Comparison of ENCODE assay signal across 8 mouse cellular contexts in the genomic region with DNA sequence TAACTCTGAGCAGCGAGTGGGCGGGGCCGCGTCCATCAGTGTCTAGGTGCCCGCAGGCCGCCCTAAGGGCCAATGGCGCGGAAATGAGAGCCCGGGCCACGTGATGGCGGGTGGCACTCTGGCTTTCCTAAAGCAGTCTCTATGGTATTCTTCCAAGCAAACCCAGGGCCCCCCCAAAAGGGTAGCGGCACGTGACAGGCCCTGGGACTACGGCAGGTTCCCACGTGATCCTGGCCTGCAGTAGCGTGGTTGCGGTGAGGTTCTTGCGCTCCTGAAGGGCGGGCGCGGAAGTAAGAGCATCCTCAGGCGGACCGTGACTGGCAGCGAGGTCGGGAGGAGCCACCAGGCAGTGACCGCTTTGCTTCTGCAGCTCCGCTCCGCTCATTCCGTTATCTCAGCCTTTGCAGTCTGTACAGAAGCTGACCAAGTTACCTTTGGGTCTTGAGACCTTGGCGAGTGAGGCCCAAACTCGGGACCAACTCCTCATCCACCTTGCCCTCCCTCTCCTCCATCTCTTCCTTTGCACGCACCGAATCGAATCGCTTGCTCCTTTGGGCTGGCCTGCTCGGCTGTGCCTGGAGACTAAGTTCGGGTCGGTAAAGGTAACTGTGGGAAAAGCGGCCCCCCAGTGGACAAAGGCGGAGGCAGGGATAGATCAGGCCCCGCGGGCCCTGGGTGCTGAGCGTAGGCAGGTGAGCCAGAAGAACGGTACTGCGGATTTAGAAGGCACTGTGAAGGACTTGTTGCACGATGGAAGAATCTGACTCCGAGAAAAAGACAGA. TPM values are rescaled to one million over a fixed set of nuclear protein-coding genes. Genes with fewer than 3 reads are reported as not detected.
A peak's percentile ranks its signal among the peaks of the same experiment; 100 is the strongest.
DNase-seq lines count a peak whose midpoint lies in the region; ATAC-seq and TF ChIP-seq lines count a peak whose summit lies in the region.

A gene (plus strand): TSS at position 248 of the 782 bp plus-strand sequence.

- H3K9ac ChIP-seq in intestine, postnatal 0 days (ENCODE audit: low read depth, low read length) = 0 out of 2 replicates have a peak within 1 kb of the TSS, but pooled peaks have one; percentile 17

- peak; percentile 86 for ATAC-seq in intestine, postnatal 0 days

- H3K9me3 ChIP-seq in intestine, postnatal 0 days (ENCODE audit: control insufficient read depth) = no peaks in the 10 kb centered on the region
- H3K9me3 ChIP-seq in midbrain, embryonic 10.5 days (replicated peaks) = no peaks in the 10 kb centered on the region

- peak; percentile 74 for DNase-seq in adrenal gland, postnatal 10 days
- DNase-seq in embryo, embryonic 9.5 days (ENCODE audit: extremely low spot score) = peak; percentile 75
- peak; percentile 18 to 32 for DNase-seq in gastrocnemius, postnatal 4 days (ENCODE audit: low spot score in 2 of 2)
- peak; percentile 79 to 82 for DNase-seq in left cerebral cortex, postnatal 36 days (ENCODE audit: low spot score in 2 of 2)
- peak; percentile 83 for DNase-seq in midbrain, embryonic 10.5 days (ENCODE audit: low spot score)
- DNase-seq in right cerebral cortex, postnatal 36 days (ENCODE audit: low spot score in 2 of 2) = peak; percentile 84 to 85
- DNase-seq in urinary bladder, postnatal 4 days (ENCODE audit: low spot score in 2 of 2) = peak; percentile 38 to 62

- peaks cover 5% of the 10 kb centered on the region; the same call in 1 of the 2 replicates for H3K27me3 ChIP-seq in intestine, postnatal 0 days (replicated peaks; ENCODE audit: control insufficient read depth, insufficient read depth, low read length)
- peaks cover 68% of the 10 kb centered on the region for H3K27me3 ChIP-seq in midbrain, embryonic 10.5 days (ENCODE audit: low read depth, poor library complexity, severe bottlenecking)

- no peaks in the 10 kb centered on the region for H3K4me1 ChIP-seq in intestine, postnatal 0 days (replicated peaks; ENCODE audit: control insufficient read depth, insufficient read depth, low read length)
- H3K4me1 ChIP-seq in midbrain, embryonic 10.5 days = peaks cover 13% of the 10 kb centered on the region

- peak within 1 kb of the TSS; percentile 36 for H3K4me3 ChIP-seq in intestine, postnatal 0 days (ENCODE audit: low read depth, low read length)
- peak within 1 kb of the TSS; percentile 61 for H3K4me3 ChIP-seq in midbrain, embryonic 10.5 days

- peak within 1 kb of the TSS; percentile 65 for H3K4me2 ChIP-seq in intestine, postnatal 0 days (replicated peaks; ENCODE audit: low read depth)

- 19% methylated on average over 47 of the region's 47 CpGs for WGBS in intestine, postnatal 0 days
- WGBS in midbrain, embryonic 10.5 days = 16% methylated on average over 47 of the region's 47 CpGs

- no peak within 1 kb of the TSS for H3K27ac ChIP-seq in intestine, postnatal 0 days (ENCODE audit: low read depth, low read length)
- H3K27ac ChIP-seq in midbrain, embryonic 10.5 days (replicated peaks) = peak within 1 kb of the TSS; percentile 84

- peak; percentile 50 for TF ChIP-seq CTCF in intestine, postnatal 0 days (IDR thresholded peaks at IDR 0.05; ENCODE audit: low read depth)

- H3K36me3 ChIP-seq in intestine, postnatal 0 days (ENCODE audit: control insufficient read depth, insufficient read depth) = no peaks in the 10 kb centered on the region
- H3K36me3 ChIP-seq in midbrain, embryonic 10.5 days = peaks cover 8% of the 10 kb centered on the region; the same call in 1 of the 2 replicates

- intact Hi-C loops in left cerebral cortex, postnatal 36 days (cut with DNase I) = loop anchor here (5.0 kb wide), 1 partner anchor 213 kb away; no protein-coding TSS in a partner anchor

RNA-seq across cellular contexts. Expression of the gene that starts here (rescaled TPM):
- total RNA-seq in adrenal gland, postnatal 10 days (2021) = 1 to 10 TPM; 9.6 TPM
- 1 to 10 TPM; 1.6 to 1.8 TPM for total RNA-seq in gastrocnemius, postnatal 4 days (2021)
- polyA plus RNA-seq in intestine, postnatal 0 days (2015; fragmentation: Nextera tagmentation; extraction: Ambion mirVana) = 0.65 and 0.68 TPM in 2 replicates
- total RNA-seq in left cerebral cortex, postnatal 36 days (2021) = 10 to 100 TPM; 69.1 to 78.0 TPM
- polyA plus RNA-seq in midbrain, embryonic 10.5 days (2016; fragmentation: Nextera tagmentation; extraction: Ambion mirVana) = 7.0 TPM in 2 replicates

Comparison
In these comparisons a context has a peak if more than half of its experiments do, and no peak if none do; other contexts are left out.
1. RNA of the gene that starts here (total RNA-seq): 69.1 to 78.0 TPM in left cerebral cortex, postnatal 36 days; 9.6 TPM in adrenal gland, postnatal 10 days and 1.6 to 1.8 TPM in gastrocnemius, postnatal 4 days; every median in the first group is over 4 times any median in the second.
2. Peak in ATAC-seq, H3K4me3 ChIP-seq, H3K9ac ChIP-seq and H3K4me2 ChIP-seq in intestine, postnatal 0 days; RNA of the gene not detected or under 1 TPM.
3. DNase-seq: peak in every context shown above with its lines; median percentile 84 in right cerebral cortex, postnatal 36 days; 83 in midbrain, embryonic 10.5 days; 80 in left cerebral cortex, postnatal 36 days; 75 in embryo, embryonic 9.5 days; 74 in adrenal gland, postnatal 10 days; 50 in urinary bladder, postnatal 4 days; 25 in gastrocnemius, postnatal 4 days.